Mouse (Mus musculus): ENCODE data around the gene E2f1.

- TF ChIP-seq CTCF (IDR thresholded peaks at IDR 0.05; ENCODE audit: borderline replicate concordance, extremely low read depth, insufficient read depth, insufficient read length) = no peak
- TF ChIP-seq POLR2A (IDR thresholded peaks at IDR 0.05; ENCODE audit: borderline replicate concordance, extremely low read depth, insufficient read depth, insufficient read length, poor library complexity, severe bottlenecking) = no peak
These were observed 3.1 kb downstream of the E2f1 start for GRCm38 (mm10) chr2:154566641-154567040.

Data from brain, embryonic 14.5 days (tissue).